Mouse (Mus musculus): ENCODE measurements around the gene 1700029I15Rik.

The 1700029I15Rik gene

DNA sequence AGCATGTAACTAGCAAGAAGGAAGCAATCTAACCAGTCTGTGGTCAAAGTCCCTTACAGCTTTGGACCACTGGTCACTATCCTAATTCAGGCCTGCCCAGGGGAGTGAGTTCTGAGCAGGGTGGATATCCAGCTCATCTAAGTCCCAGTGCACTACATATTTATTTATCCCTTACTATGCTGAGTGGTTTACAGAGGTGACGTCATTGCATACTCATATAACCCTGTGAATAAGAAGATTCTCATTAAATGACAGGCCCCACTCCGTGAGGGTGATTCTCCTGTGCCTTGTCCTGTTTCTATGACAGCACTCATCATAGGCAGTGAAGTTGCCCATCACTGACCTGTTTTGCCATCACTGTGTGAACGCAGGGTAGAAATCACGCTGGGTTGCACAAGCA is 43.0 kb downstream of the 1700029I15Rik start:
- no peak for DNase-seq (ENCODE audit: low read depth, low spot score)

GRCm38 (mm10) chr2:92426426-92426825 is 44.1 kb downstream of the 1700029I15Rik start:
- DNase-seq (ENCODE audit: low read depth, low spot score): no peak

- no peak for DNase-seq (ENCODE audit: low read depth, low spot score)
Observed at GRCm38 (mm10) chr2:92427882-92428281, 45.5 kb downstream of the 1700029I15Rik start.

- no peak for DNase-seq (ENCODE audit: low read depth, low spot score)
Observed at GRCm38 (mm10) chr2:92430089-92430488, 47.8 kb downstream of the 1700029I15Rik start.

GRCm38 (mm10) chr2:92430723-92431541 is 48.6 kb downstream of the 1700029I15Rik start:
- DNase-seq (ENCODE audit: low read depth, low spot score): no peak

DNA sequence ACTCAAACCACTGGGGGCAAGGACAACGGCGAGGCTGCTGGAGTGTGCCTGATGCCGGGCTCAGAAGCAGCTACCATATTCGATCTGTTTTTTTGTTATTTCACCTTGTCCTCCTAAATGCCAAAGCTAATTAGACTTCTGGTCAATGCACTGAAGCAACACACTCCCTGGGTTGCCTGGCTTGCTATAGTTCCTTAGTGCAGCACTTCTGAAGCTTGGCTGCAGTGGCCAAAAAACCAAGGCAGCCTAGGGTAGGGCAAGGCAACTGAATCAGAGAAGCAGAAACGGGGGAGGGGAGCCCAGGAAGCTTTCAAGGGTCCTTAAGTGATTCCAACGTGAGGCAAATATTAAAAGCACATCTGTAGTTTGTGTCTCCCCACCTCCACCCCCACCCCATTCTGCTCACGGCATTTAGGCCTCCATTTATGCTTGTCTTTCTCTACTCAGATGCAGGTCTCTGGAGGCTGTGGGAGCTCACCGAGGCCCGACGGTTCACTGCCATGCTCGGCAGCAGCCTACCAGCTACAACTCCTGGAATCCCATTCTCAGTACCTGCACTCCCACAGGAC is 49.4 kb downstream of the 1700029I15Rik start:
- no peak for DNase-seq (ENCODE audit: low read depth, low spot score)

GRCm38 (mm10) chr2:92432299-92433295 is 50.3 kb downstream of the 1700029I15Rik start:
- DNase-seq (ENCODE audit: low read depth, low spot score): no peak

DNA sequence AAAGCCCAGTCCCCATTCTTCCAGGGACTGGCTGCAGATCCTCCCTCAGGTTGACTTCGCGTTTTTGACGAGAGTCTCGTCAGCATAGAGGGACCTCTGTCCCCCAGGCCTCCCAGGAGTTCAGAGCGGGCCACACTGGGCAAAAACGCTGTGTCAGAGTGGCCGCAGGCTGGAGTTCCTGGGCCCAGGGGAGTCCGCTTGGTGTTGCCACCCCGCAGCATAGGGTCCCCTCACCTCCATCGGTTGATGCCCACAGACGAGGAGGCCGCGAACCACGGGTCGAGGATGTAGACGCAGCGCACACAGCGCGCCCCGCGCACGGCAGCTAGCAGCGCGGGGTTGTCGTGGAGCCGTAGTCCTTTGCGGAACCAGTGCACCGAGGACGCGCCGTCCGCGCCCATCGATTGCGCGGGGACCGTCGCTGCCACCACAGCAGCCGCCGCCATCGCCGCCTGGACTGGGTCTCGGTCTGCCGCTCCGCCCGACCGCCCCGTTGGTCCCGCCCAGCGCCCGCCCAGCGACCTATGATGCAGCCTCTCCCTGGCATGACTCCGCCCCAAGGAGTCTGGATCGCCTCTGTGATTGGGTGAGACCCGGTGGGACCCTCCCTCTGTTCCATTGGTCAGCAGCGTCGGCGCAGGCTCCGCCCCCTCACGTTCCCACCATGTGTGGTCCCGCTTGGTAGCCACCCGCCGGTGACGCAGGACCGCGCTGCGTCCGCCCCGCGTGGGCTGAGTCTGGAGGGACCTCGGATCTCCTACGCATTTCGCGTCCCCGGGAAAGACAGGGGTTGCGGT is 51.4 kb downstream of the 1700029I15Rik start, which contains the start of gene Cry2:
Cry2 (minus strand) TSS at position 466 of the 797 bp plus-strand sequence.
- peak; percentile 98 for DNase-seq (ENCODE audit: low read depth, low spot score)

DNA sequence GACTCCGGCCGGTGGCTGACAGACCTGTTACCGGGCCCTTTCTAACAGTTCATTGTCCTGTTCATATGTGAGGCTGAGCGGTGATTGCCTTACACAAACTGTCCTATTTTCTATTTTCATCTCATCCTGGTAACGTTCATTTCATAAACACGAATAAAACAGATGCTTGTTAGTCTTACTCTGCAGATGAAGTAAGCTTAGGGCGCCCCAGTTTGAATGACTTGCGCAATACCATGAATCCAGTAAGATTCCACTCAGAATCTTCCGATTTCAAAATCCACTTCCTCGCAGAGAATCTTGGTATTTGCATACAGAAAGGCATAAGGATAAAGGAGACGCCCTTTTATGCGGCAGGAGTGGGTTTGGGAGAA is 52.0 kb downstream of the 1700029I15Rik start:
- DNase-seq (ENCODE audit: low read depth, low spot score): no peak

DNA sequence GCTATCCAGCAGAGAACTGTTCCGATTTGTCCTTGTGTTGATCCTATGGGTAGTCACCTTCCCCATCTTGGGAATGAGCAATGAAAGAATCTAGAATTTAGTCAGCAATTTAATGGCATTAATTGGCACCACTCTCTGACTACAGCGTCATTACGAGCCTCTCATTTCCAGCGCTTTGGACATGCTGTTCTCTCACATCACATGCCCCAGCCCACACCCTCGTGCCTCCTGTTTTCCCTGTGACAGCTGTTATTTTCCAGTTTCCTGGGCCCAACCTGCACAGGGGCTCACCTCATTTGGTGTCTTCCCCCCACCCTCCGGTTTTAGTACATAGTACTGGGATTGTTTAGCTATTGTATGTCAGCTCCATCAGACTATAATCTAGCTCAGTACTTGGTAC is 52.7 kb downstream of the 1700029I15Rik start:
- DNase-seq (ENCODE audit: low read depth, low spot score): no peak
